Mouse (Mus musculus) cerebral cortex, adult 2 months (tissue): ENCODE measurements around the gene Brsk2.

Experiments
- WGBS: fragments of 180-500 bp; shearing (Covaris S2); methylation state at CpG from one replicate; pipeline ENCODE4 v1.1.7; 2018; 5-methylcytosine and 5-hydroxymethylcytosine counted together

Gene Brsk2

GRCm38 (mm10) chr7:142035048-142035811, 85.7 kb downstream of the Brsk2 start:
- 52% methylated on average over 2 of the region's 2 CpGs for WGBS

- WGBS: 70% methylated on average over 4 of the region's 4 CpGs
These were observed 88.1 kb downstream of the Brsk2 start for GRCm38 (mm10) chr7:142037553-142038170.

GRCm38 (mm10) chr7:142040756-142041155, 91.2 kb downstream of the Brsk2 start:
- WGBS: 79% methylated on average over 3 of the region's 3 CpGs

- 53% methylated on average over 2 of the region's 2 CpGs for WGBS
These were observed 95.8 kb downstream of the Brsk2 start for GRCm38 (mm10) chr7:142045344-142045743.

GRCm38 (mm10) chr7:142045932-142046331, 96.4 kb downstream of the Brsk2 start:
- 95% methylated on average over 1 of the region's 1 CpGs for WGBS
